Mouse (Mus musculus): ENCODE results near the gene Ptpn22.

The Ptpn22 gene

DNA sequence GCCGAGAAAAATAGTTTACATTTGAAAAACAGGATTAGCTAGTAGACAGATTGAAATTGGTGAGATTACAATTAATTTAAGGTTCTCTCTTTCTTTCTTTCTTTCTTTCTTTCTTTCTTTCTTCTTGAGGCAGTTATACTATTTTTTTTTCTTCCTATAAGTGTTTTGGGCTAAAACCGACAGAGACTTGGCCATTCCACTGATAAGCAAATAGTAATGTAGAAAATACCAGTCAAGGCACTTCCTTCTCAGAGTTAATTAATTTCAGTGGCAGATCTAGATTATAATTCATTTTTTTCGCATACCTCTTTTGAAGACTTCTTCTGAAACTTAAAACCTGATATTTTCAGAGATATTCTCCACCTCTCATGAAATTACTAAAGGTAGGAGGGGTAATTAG, 65.7 kb downstream of the Ptpn22 start:
- DNase-seq (ENCODE audit: low spot score): no peak

DNA sequence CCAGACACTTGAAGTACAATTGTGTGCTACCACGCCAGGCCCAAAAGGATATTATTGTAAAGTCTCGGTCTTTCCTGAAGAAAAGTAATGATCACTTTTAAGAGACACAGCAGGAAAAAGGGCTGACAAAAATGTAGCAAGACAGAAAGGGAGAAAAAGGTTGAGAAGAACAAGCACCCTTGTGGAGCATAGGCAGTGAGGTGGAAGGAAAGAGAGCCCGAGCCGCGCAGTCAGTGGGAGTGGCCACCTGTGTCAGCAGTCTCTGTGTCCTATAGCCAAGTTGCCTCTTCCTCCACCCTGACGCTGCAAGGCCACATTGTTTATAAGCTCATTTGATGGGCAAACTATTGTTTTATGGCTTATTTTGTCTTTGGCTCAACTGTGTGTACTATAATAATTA, 67.9 kb downstream of the Ptpn22 start:
- DNase-seq (ENCODE audit: low spot score): peak; percentile 24

DNA sequence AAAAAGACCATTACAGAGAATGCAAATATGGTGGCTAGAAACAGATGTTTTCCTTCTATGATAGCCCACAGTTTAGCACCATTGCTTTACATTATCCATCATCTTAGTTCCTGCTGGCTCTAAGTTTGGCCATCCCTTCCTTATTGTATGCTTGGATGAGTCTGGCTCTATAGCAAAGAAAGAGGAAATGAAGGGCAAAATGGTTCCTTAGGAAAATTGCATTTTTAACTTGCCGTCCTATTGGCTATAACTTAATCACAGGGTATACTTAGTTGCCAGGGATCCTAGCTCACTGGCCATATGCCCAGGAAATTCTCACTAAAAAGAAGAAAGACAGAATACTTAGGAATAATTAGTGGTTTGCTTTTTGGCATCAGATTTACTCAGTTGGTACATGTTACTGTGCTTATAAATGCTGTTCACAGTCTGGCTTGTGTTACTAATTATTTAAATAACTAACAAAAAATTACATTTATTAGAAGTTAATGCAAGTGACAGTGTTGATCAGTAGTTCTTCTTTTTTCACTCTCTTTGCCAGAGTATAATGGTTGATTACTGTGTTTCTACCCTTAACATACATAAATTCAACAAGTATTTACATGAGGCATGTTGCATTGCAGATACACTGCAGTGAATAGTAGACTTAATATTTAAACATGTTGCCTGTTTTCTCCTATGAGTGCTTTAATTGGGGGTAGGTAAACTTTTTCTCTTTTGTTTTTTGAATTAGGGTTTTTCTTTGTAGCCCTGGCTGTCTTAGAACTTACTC, 85.4 kb downstream of the Ptpn22 start:
- DNase-seq (ENCODE audit: low spot score): no peak

DNA sequence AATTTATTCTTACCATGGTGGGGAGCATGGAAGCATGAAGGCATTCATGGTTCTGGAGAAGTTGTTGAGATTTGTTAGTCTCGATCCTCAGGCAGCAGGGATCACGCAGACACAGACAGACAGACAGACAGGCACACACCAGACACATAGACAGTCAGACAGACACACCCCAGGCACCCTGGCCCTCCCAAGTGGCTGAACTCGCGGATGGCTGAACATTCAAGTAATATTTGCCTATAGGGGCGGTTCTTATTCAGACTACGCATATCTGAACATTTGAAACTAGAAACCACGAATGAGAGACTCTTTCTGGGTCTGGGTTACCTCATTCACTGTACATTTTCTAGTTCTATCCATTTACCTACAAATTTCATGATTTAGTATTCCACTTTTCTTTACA, 89.1 kb downstream of the Ptpn22 start:
- no peak for DNase-seq (ENCODE audit: low spot score)

DNA sequence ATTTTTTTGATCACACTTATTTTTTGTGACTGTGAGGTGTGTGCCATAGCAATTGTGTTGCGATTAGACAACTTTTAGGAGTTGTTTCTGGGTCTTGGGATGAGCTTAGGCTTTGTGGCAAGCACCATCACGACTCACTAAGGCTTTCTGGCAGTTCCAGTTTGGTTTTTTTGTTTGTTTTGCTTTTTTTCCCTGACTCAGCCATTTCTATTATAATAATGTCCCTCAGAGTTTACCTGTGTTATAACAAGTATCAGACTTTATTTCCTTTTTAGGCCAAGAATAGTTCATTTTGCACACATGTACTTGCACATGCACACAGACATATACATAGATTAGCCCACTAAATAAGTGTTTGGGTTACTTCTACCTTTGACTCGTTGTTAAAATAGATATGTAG, 101.0 kb downstream of the Ptpn22 start:
- no peak for DNase-seq (ENCODE audit: low spot score)

Data from lung, postnatal 25 days (tissue).